Mouse (Mus musculus): ENCODE results near the gene Atad3a. TPM values are rescaled to one million over a fixed set of nuclear protein-coding genes. Genes with fewer than 3 reads are reported as not detected.

The Atad3a gene
- polyA plus RNA-seq, 1 experiment from 2014 or later, result 110 TPM

GRCm38 (mm10) chr4:155700425-155700824 lies 60.5 kb downstream of the Atad3a start:
- no peak overlapping the region for H3K27ac ChIP-seq
- no peak for ATAC-seq (ENCODE audit: insufficient read depth, low FRiP score, low read depth)
- H3K9me3 ChIP-seq, result no peaks in the 10 kb centered on the region
- no peak overlapping the region for H3K9ac ChIP-seq
- no peak overlapping the region for H3K4me3 ChIP-seq (replicated peaks)
- H3K4me1 ChIP-seq, result peaks cover 7% of the 10 kb centered on the region
- no peaks in the 10 kb centered on the region for H3K36me3 ChIP-seq
- H3K4me2 ChIP-seq, result no peak overlapping the region
- H3K27me3 ChIP-seq (replicated peaks), result 0 out of 2 replicates have a peak, but pooled peaks cover 2% of the 10 kb centered on the region

GRCm38 (mm10) chr4:155696261-155697255 lies 64.3 kb downstream of the Atad3a start:
- Histone ChIP-seq H3K9me3 (no peaks in the 10 kb centered on the region), H3K36me3 (no peaks in the 10 kb centered on the region), H3K9ac (no peak overlapping the region), H3K4me3 (replicated peaks) (no peak overlapping the region), H3K4me2 (no peak overlapping the region; the same call in 1 of the 2 replicates), H3K4me1 (peaks cover 16% of the 10 kb centered on the region), H3K27me3 (replicated peaks) (0 out of 2 replicates have a peak, but pooled peaks cover 8% of the 10 kb centered on the region), H3K27ac (no peak overlapping the region)
- ATAC-seq (ENCODE audit: insufficient read depth, low FRiP score, low read depth), result no peak
- WGBS, result 67% methylated on average over 16 of the region's 16 CpGs

- no peaks in the 10 kb centered on the region for H3K36me3 ChIP-seq
- 0 out of 2 replicates have a peak, but pooled peaks cover 8% of the 10 kb centered on the region for H3K27me3 ChIP-seq (replicated peaks)
- no peak overlapping the region for H3K27ac ChIP-seq
- H3K9ac ChIP-seq, result peak overlapping the region; percentile 71; the same call in 1 of the 2 replicates
- 73% methylated on average over 4 of the region's 4 CpGs for WGBS
- H3K4me2 ChIP-seq, result peak overlapping the region; percentile 97
- no peak for ATAC-seq (ENCODE audit: insufficient read depth, low FRiP score, low read depth)
- peaks cover 16% of the 10 kb centered on the region for H3K4me1 ChIP-seq
- peak overlapping the region; percentile 69 for H3K4me3 ChIP-seq (replicated peaks)
- H3K9me3 ChIP-seq, result no peaks in the 10 kb centered on the region
These were observed 65.3 kb downstream of the Atad3a start for GRCm38 (mm10) chr4:155695531-155696062.

DNA sequence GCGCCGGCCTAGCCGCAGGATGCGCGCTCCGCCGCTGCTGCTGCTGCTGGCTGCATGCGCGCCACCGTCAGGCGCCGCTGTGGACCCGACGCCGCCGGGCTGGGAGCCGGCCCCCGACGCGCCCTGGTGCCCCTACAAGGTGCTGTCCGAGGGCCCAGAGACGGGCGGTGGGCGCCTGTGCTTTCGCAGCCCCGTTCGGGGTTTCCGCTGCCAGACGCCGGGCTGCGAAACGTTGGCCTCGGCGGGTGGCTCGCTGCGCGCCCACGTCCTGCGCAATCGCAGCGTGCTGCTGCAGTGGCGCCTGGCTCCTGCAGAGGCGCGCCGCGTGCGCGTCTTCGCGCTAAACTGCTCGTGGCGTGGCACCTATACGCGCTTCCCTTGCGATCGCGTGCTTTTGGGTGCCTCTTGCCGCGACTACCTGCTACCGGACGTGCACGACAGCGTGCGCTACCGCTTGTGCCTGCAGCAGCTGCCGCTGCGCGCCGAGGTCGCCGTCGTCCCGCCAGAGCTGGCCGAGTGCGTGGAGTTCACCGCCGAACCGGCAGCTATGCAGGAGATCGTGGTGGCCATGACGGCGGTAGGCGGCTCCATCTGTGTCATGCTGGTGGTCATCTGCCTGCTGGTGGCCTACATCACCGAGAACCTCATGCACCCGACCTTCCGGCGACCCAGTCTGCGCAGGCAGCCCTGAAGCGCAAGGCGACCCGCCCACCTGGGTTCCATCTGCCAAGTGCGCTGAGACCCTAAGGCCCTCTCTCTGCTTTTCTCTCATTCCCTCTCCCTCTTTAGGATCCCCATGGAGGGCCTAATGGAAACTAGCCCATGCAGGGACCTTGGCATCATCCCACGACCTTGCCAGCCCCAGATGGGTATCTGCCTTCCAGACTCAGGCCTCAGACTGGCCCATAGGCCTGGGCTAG lies 66.2 kb downstream of the Atad3a start:
- Histone ChIP-seq H3K4me3 (replicated peaks) (peak overlapping the region; percentile 69), H3K4me1 (peaks cover 16% of the 10 kb centered on the region), H3K27ac (peak overlapping the region; percentile 51; the same call in 1 of the 2 replicates), H3K4me2 (peak overlapping the region; percentile 97), H3K36me3 (no peaks in the 10 kb centered on the region), H3K9ac (peak overlapping the region; percentile 71), H3K9me3 (no peaks in the 10 kb centered on the region), H3K27me3 (replicated peaks) (0 out of 2 replicates have a peak, but pooled peaks cover 8% of the 10 kb centered on the region)
- ATAC-seq (ENCODE audit: insufficient read depth, low FRiP score, low read depth), result peak; percentile 51; the same call in 1 of the 2 replicates
- WGBS, result 1% methylated on average over 77 of the region's 92 CpGs

- H3K27ac ChIP-seq, result peak within 1 kb of the TSS; percentile 51; the same call in 1 of the 2 replicates
- 1% methylated on average over 21 of the region's 47 CpGs for WGBS
These were observed 66.8 kb downstream of the Atad3a start, which contains the start of gene Fndc10 for GRCm38 (mm10) chr4:155694111-155694481. Fndc10 (plus strand) TSS chr4:155694342.

GRCm38 (mm10) chr4:155692421-155692820 lies 68.5 kb downstream of the Atad3a start:
- Histone ChIP-seq H3K4me3 (replicated peaks) (no peak overlapping the region), H3K36me3 (no peaks in the 10 kb centered on the region), H3K4me2 (no peak overlapping the region), H3K9ac (no peak overlapping the region), H3K9me3 (no peaks in the 10 kb centered on the region), H3K27ac (no peak overlapping the region), H3K27me3 (replicated peaks) (0 out of 2 replicates have a peak, but pooled peaks cover 8% of the 10 kb centered on the region), H3K4me1 (peaks cover 16% of the 10 kb centered on the region)
- WGBS, result 94% methylated on average over 3 of the region's 3 CpGs
- ATAC-seq (ENCODE audit: insufficient read depth, low FRiP score, low read depth), result no peak

More at GRCm38 (mm10) chr4:155694111-155694481, 66.8 kb downstream of the Atad3a start, which contains the start of gene Fndc10:
- Histone ChIP-seq H3K9ac (peak within 1 kb of the TSS; percentile 71), H3K4me1 (peaks cover 16% of the 10 kb centered on the region), H3K4me2 (peak within 1 kb of the TSS; percentile 97), H3K9me3 (no peaks in the 10 kb centered on the region), H3K36me3 (no peaks in the 10 kb centered on the region), H3K27me3 (replicated peaks) (0 out of 2 replicates have a peak, but pooled peaks cover 8% of the 10 kb centered on the region), H3K4me3 (replicated peaks) (peak within 1 kb of the TSS; percentile 69)
- ATAC-seq (ENCODE audit: insufficient read depth, low FRiP score, low read depth), result peak; percentile 67; the same call in 1 of the 2 replicates

Small RNAs within 50 kb of the gene (microRNA-seq; reads per million reads assigned to microRNA genes)
- gene Gm27743, result not detected

Other genes with a start within 250 kb of the Atad3a start
- gene Nadk, start 198.7 kb downstream of the Atad3a start, polyA plus RNA-seq (2015; fragmentation: Nextera tagmentation; extraction: Ambion mirVana), result 79.7 and 83.2 TPM in 2 replicates
- 6.9 and 7.9 TPM in 2 replicates for gene Slc35e2, start 159.7 kb downstream of the Atad3a start, polyA plus RNA-seq (2015; fragmentation: Nextera tagmentation; extraction: Ambion mirVana)
- 56.7 and 59.8 TPM in 2 replicates for gene Cdk11b, start 136.2 kb downstream of the Atad3a start, polyA plus RNA-seq (2015; fragmentation: Nextera tagmentation; extraction: Ambion mirVana)
- not detected in 2 replicates for gene Gm10563, start 115.7 kb downstream of the Atad3a start, polyA plus RNA-seq (2015; fragmentation: Nextera tagmentation; extraction: Ambion mirVana)
- gene Mmp23, start 107.7 kb downstream of the Atad3a start, polyA plus RNA-seq (2015; fragmentation: Nextera tagmentation; extraction: Ambion mirVana), result 39.6 and 42.0 TPM in 2 replicates
- gene Mib2, start 91.9 kb downstream of the Atad3a start, polyA plus RNA-seq (2015; fragmentation: Nextera tagmentation; extraction: Ambion mirVana), result 23.3 and 24.1 TPM in 2 replicates
- gene Fndc10, start 66.8 kb downstream of the Atad3a start, polyA plus RNA-seq (2015; fragmentation: Nextera tagmentation; extraction: Ambion mirVana), result 9.0 and 10.0 TPM in 2 replicates
- gene Ssu72, start 56.3 kb downstream of the Atad3a start, polyA plus RNA-seq (2015; fragmentation: Nextera tagmentation; extraction: Ambion mirVana), result 141 and 152 TPM in 2 replicates
- gene Tmem240, start 26.3 kb downstream of the Atad3a start, polyA plus RNA-seq (2015; fragmentation: Nextera tagmentation; extraction: Ambion mirVana), result 0.80 and 0.85 TPM in 2 replicates
- 27.6 and 28.2 TPM in 2 replicates for gene Vwa1, start 13.6 kb upstream of the Atad3a start, polyA plus RNA-seq (2015; fragmentation: Nextera tagmentation; extraction: Ambion mirVana)
- gene Tmem88b, start 24.8 kb upstream of the Atad3a start, polyA plus RNA-seq (2015; fragmentation: Nextera tagmentation; extraction: Ambion mirVana), result 0.55 and 0.89 TPM in 2 replicates
- gene Ankrd65, start 29.3 kb upstream of the Atad3a start, polyA plus RNA-seq (2015; fragmentation: Nextera tagmentation; extraction: Ambion mirVana), result 0.22 TPM in 1 of 2 replicates, not detected in the other
- gene Mrpl20, start 41.8 kb upstream of the Atad3a start, polyA plus RNA-seq (2015; fragmentation: Nextera tagmentation; extraction: Ambion mirVana), result 195 and 219 TPM in 2 replicates
- gene Ccnl2, start 51.4 kb upstream of the Atad3a start, polyA plus RNA-seq (2015; fragmentation: Nextera tagmentation; extraction: Ambion mirVana), result 166 and 167 TPM in 2 replicates
- gene Aurkaip1, start 70.2 kb upstream of the Atad3a start, polyA plus RNA-seq (2015; fragmentation: Nextera tagmentation; extraction: Ambion mirVana), result 138 and 157 TPM in 2 replicates
- 110 and 121 TPM in 2 replicates for gene Mxra8, start 78.6 kb upstream of the Atad3a start, polyA plus RNA-seq (2015; fragmentation: Nextera tagmentation; extraction: Ambion mirVana)
- 13.7 and 16.0 TPM in 2 replicates for gene Dvl1, start 86.3 kb upstream of the Atad3a start, polyA plus RNA-seq (2015; fragmentation: Nextera tagmentation; extraction: Ambion mirVana)
- 0.30 and 0.50 TPM in 2 replicates for gene Tas1r3, start 102.3 kb upstream of the Atad3a start, polyA plus RNA-seq (2015; fragmentation: Nextera tagmentation; extraction: Ambion mirVana)
- 14.7 and 15.7 TPM in 2 replicates for gene Cptp, start 108.3 kb upstream of the Atad3a start, polyA plus RNA-seq (2015; fragmentation: Nextera tagmentation; extraction: Ambion mirVana)
- 59.7 and 60.7 TPM in 2 replicates for gene Ints11, start 108.5 kb upstream of the Atad3a start, polyA plus RNA-seq (2015; fragmentation: Nextera tagmentation; extraction: Ambion mirVana)
- 51.2 and 51.9 TPM in 2 replicates for gene Pusl1, start 130.7 kb upstream of the Atad3a start, polyA plus RNA-seq (2015; fragmentation: Nextera tagmentation; extraction: Ambion mirVana)
- gene Acap3, start 130.7 kb upstream of the Atad3a start, polyA plus RNA-seq (2015; fragmentation: Nextera tagmentation; extraction: Ambion mirVana), result 17.0 and 17.5 TPM in 2 replicates
- 100 and 102 TPM in 2 replicates for gene Ube2j2, start 182.7 kb upstream of the Atad3a start, polyA plus RNA-seq (2015; fragmentation: Nextera tagmentation; extraction: Ambion mirVana)
- gene C1qtnf12, start 201.2 kb upstream of the Atad3a start, polyA plus RNA-seq (2015; fragmentation: Nextera tagmentation; extraction: Ambion mirVana), result 46.2 and 49.1 TPM in 2 replicates
- gene B3galt6, start 231.6 kb upstream of the Atad3a start, polyA plus RNA-seq (2015; fragmentation: Nextera tagmentation; extraction: Ambion mirVana), result 14.4 and 14.6 TPM in 2 replicates
- 154 and 168 TPM in 2 replicates for gene Sdf4, start 231.8 kb upstream of the Atad3a start, polyA plus RNA-seq (2015; fragmentation: Nextera tagmentation; extraction: Ambion mirVana)